Mouse (Mus musculus) midbrain, embryonic 16.5 days (tissue): ENCODE data around the gene Fscn3. TPM values are rescaled to one million over a fixed set of nuclear protein-coding genes. Genes with fewer than 3 reads are reported as not detected.

Source experiments
- ATAC-seq: fragments of 200-750 bp; cut with Nextera tagmentation; 2 replicates; pipeline ENCODE4 v1.8.0; 2017; ENCODE audit warnings: moderate TSS enrichment
- H3K27ac ChIP-seq: fragments of 300-500 bp; sonication (generic); 2 replicates; pipeline ENCODE4 v1.5.1; 2014; ENCODE audit warnings: mild to moderate bottlenecking, low read length, mixed read lengths
- H3K27me3 ChIP-seq: fragments of 300-500 bp; sonication (generic); 2 replicates; pipeline ENCODE4 v1.6.1; 2014; ENCODE audit warnings: low read depth, low read length, mixed read lengths; ENCODE audit not compliant: control insufficient read depth, insufficient read depth
- H3K36me3 ChIP-seq: fragments of 300-500 bp; sonication (generic); 2 replicates; pipeline ENCODE4 v1.6.1; 2014; ENCODE audit warnings: mild to moderate bottlenecking, low read length, moderate library complexity, mixed read lengths; ENCODE audit not compliant: control insufficient read depth, insufficient read depth
- H3K4me1 ChIP-seq: fragments of 300-500 bp; sonication (generic); 2 replicates; pipeline ENCODE4 v1.6.1; 2014; ENCODE audit warnings: mild to moderate bottlenecking, low read length, mixed read lengths; ENCODE audit not compliant: control insufficient read depth, insufficient read depth
- H3K4me2 ChIP-seq: fragments of 300-500 bp; sonication (generic); 2 replicates; pipeline ENCODE4 v1.6.1; 2014; ENCODE audit warnings: mild to moderate bottlenecking, low read length, mixed read lengths
- H3K4me3 ChIP-seq: fragments of 300-500 bp; sonication (generic); 2 replicates; pipeline ENCODE4 v1.5.1; 2014; ENCODE audit warnings: low read depth, mild to moderate bottlenecking, low read length, moderate library complexity, mixed read lengths
- H3K9ac ChIP-seq: fragments of 300-500 bp; sonication (generic); 2 replicates; pipeline ENCODE4 v1.6.1; 2014; ENCODE audit warnings: low read depth, low read length, mixed read lengths
- H3K9me3 ChIP-seq: fragments of 300-500 bp; sonication (generic); replicated peaks from 2 replicates; pipeline ENCODE4 v1.6.1; 2014; ENCODE audit warnings: mild to moderate bottlenecking, low read length, mixed read lengths; ENCODE audit not compliant: control insufficient read depth, poor library complexity, severe bottlenecking
- WGBS: fragments of 180-500 bp; shearing (Covaris S2); extraction: QIAGEN DNeasy Blood & Tissue Kit; methylation state at CpG from one replicate; pipeline ENCODE4 v1.1.7; 2014; 5-methylcytosine and 5-hydroxymethylcytosine counted together
- polyA plus RNA-seq: library from polyadenylated mRNA; unstranded; fragments of >200 nt; fragmentation: Nextera tagmentation; extraction: Ambion mirVana; gene quantifications from 2 replicates; pipeline ENCODE4 v1.2.1, GENCODE M21; 2015

Gene Fscn3
- polyA plus RNA-seq, 1 experiment from 2014 or later = 0.13 TPM

GRCm38 (mm10) chr6:28486905-28487304, 59.3 kb downstream of the Fscn3 start:
- peaks cover 11% of the 10 kb centered on the region for H3K4me1 ChIP-seq
- no peaks in the 10 kb centered on the region for H3K27me3 ChIP-seq
- no peak overlapping the region for H3K4me2 ChIP-seq
- ATAC-seq = no peak
- 93% methylated on average over 7 of the region's 7 CpGs for WGBS
- H3K27ac ChIP-seq = no peak overlapping the region
- H3K36me3 ChIP-seq = no peaks in the 10 kb centered on the region
- H3K9ac ChIP-seq = no peak overlapping the region
- no peaks in the 10 kb centered on the region for H3K9me3 ChIP-seq
- no peak overlapping the region for H3K4me3 ChIP-seq

Other genes starting within 250 kb of the Fscn3 start
- gene Zfp800, start 29.8 kb upstream of the Fscn3 start, polyA plus RNA-seq = 16.6 and 24.6 TPM in 2 replicates
- 418 and 435 TPM in 2 replicates for gene Arf5, start 4.2 kb upstream of the Fscn3 start, polyA plus RNA-seq
- gene Gcc1, start 601 bp downstream of the Fscn3 start, polyA plus RNA-seq = 13.0 and 14.3 TPM in 2 replicates
- not detected in 2 replicates for gene Pax4, start 21.6 kb downstream of the Fscn3 start, polyA plus RNA-seq
- gene Snd1, start 47.4 kb downstream of the Fscn3 start, polyA plus RNA-seq = 81.9 and 82.8 TPM in 2 replicates